Mouse (Mus musculus) bone marrow macrophage, adult 2 months (primary cell): Measurements from ENCODE around the gene Sgip1.

Source experiments
- CTCF ChIP-seq: IDR thresholded peaks from 2 replicates; pipeline ENCODE4 v1.5.1; 2012; ENCODE audit warnings: low read depth, mild to moderate bottlenecking, low read length, moderate library complexity
- POLR2A ChIP-seq: IDR thresholded peaks from 2 replicates; pipeline ENCODE4 v1.6.1; 2012; ENCODE audit warnings: mild to moderate bottlenecking, low read depth, low read length, borderline replicate concordance

DNA sequence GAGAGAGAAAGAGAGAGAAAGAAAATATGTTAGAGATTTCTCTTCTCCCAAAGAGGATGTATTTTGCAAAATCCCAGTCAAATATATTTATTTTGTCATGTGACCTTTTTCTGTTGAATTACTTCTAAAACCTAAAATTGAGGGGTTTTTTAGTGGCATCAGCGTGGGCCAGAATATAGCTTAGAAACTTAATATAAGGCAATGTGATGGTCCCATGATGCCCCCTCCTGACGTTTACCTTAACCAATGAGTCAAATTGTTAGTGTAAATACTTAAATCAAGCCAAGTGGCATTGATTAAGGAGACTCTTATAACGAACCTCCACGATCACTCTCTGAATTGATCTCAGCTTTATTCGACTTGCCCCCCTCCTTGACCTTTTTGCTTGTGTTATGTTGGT lies 233.1 kb downstream of the Sgip1 start:
- TF ChIP-seq CTCF = no peak
- no peak for TF ChIP-seq POLR2A
